Mouse (Mus musculus): ENCODE results near the gene Ctsj. TPM values are rescaled to one million over a fixed set of nuclear protein-coding genes. Genes with fewer than 3 reads are reported as not detected.
"Not testable (repeated sequence)": the region's sequence is repeated elsewhere in the genome, so short reads cannot be mapped to it uniquely, and the experiment has no call there.

The Ctsj gene
- polyA plus RNA-seq, 1 experiment from 2014 or later: not detected

DNA sequence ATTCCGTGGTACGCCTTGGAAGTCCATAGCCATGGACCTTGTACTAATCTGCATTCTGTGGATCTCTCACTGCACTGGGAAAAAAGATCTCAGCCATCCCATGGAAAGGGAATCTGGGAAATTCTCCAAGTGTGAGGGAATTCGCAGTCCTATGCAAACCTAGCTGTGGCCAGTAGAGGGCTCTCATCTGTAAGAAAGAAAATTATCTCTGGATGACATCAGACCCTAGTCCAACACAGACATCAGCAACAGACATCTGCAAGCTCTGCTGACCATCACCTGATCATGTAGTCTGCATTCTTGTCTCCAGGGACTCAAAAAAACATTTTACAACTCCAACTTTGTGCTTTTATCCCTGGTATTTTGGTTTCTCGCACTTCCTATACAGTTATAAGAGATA, 33.4 kb downstream of the Ctsj start:
- 61% methylated on average over 4 of the region's 4 CpGs for WGBS
- H3K4me3 ChIP-seq (ENCODE audit: low read depth, low read length); H3K4me1 ChIP-seq (ENCODE audit: insufficient read depth, low read depth, low read length); ATAC-seq; H3K9ac ChIP-seq (replicated peaks; ENCODE audit: low read depth); H3K27me3 ChIP-seq (replicated peaks; ENCODE audit: insufficient read depth, low read length); H3K27ac ChIP-seq (ENCODE audit: low read length); DNase-seq (ENCODE audit: low spot score); H3K9me3 ChIP-seq (ENCODE audit: low read length); H3K36me3 ChIP-seq (ENCODE audit: insufficient read depth, low read length); H3K4me2 ChIP-seq (replicated peaks; ENCODE audit: low read depth, low read length): not testable (repeated sequence)
- TF ChIP-seq CTCF (IDR thresholded peaks at IDR 0.05): 0 out of 2 replicates have a peak, but pooled peaks have one; percentile 4

DNA sequence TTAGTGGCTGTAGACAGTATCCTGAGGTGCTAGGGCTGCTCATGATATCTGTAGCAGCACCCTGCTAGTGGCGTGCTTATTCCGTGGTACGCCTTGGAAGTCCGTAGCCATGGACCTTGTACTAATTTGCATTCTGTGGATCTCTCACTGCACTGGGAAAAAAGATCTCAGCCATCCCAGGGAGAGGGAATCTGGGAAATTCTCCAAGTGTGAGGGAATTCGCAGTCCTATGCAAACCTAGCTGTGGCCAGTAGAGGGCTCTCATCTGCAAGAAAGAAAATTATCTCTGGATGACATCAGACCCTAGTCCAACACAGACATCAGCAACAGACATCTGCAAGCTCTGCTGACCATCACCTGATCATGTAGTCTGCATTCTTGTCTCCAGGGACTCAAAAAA, 41.8 kb downstream of the Ctsj start:
- not testable (repeated sequence) for H3K9me3 ChIP-seq (ENCODE audit: low read length); H3K4me3 ChIP-seq (ENCODE audit: low read depth, low read length); DNase-seq (ENCODE audit: low spot score); H3K27me3 ChIP-seq (replicated peaks; ENCODE audit: insufficient read depth, low read length); H3K27ac ChIP-seq (ENCODE audit: low read length); H3K9ac ChIP-seq (replicated peaks; ENCODE audit: low read depth); H3K4me2 ChIP-seq (replicated peaks; ENCODE audit: low read depth, low read length); H3K4me1 ChIP-seq (ENCODE audit: insufficient read depth, low read depth, low read length); H3K36me3 ChIP-seq (ENCODE audit: insufficient read depth, low read length); ATAC-seq
- 18% methylated on average over 3 of the region's 5 CpGs for WGBS

DNA sequence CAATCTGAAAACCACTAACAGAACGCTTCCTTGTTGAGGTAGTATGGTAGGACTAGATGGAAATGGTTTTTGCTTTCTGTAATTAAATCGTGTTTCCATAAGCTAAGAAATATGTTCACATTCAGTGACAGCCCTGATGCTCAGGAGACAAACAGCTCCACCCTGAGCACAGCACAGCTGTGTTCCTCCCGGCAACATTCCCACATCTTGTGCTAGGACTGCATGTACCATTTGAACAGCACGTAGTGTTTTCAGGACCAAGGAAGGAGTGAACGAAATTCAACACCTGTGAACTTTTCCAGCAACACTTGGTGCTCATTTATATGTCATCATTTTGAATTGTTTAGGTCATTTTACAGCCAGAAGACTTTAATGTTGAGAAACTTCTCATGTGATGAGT, 44.1 kb downstream of the Ctsj start:
- Histone ChIP-seq H3K4me1 (ENCODE audit: insufficient read depth, low read depth, low read length) (no peaks in the 10 kb centered on the region), H3K9me3 (ENCODE audit: low read length) (no peaks in the 10 kb centered on the region), H3K4me3 (ENCODE audit: low read depth, low read length) (no peak overlapping the region), H3K36me3 (ENCODE audit: insufficient read depth, low read length) (no peaks in the 10 kb centered on the region), H3K4me2 (replicated peaks; ENCODE audit: low read depth, low read length) (no peak overlapping the region), H3K27me3 (replicated peaks; ENCODE audit: insufficient read depth, low read length) (no peaks in the 10 kb centered on the region), H3K27ac (ENCODE audit: low read length) (no peak overlapping the region), H3K9ac (replicated peaks; ENCODE audit: low read depth) (no peak overlapping the region)
- DNase-seq (ENCODE audit: low spot score): peak; percentile 20
- WGBS: 62% methylated on average over 5 of the region's 5 CpGs
- no peak for TF ChIP-seq EP300 (IDR thresholded peaks at IDR 0.05)
- TF ChIP-seq CTCF (IDR thresholded peaks at IDR 0.05): no peak
- ATAC-seq: no peak

Other genes starting within 250 kb of the Ctsj start
- gene BC051665, start 219.6 kb downstream of the Ctsj start, polyA plus RNA-seq (2015; fragmentation: Nextera tagmentation; extraction: Ambion mirVana): not detected in 2 replicates
- not detected in 2 replicates for gene Ctsll3, start 203.1 kb downstream of the Ctsj start, polyA plus RNA-seq (2015; fragmentation: Nextera tagmentation; extraction: Ambion mirVana)
- 0.32 TPM in 1 of 2 replicates, not detected in the other for gene 4930486L24Rik, start 141.5 kb downstream of the Ctsj start, polyA plus RNA-seq (2015; fragmentation: Nextera tagmentation; extraction: Ambion mirVana)
- 1.3 and 1.8 TPM in 2 replicates for gene Gm49392, start 109.1 kb downstream of the Ctsj start, polyA plus RNA-seq (2015; fragmentation: Nextera tagmentation; extraction: Ambion mirVana)
- gene Ctla2b, start 108.5 kb downstream of the Ctsj start, polyA plus RNA-seq (2015; fragmentation: Nextera tagmentation; extraction: Ambion mirVana): 12.3 and 13.4 TPM in 2 replicates
- not detected in 2 replicates for gene Tpbpb, start 101.1 kb downstream of the Ctsj start, polyA plus RNA-seq (2015; fragmentation: Nextera tagmentation; extraction: Ambion mirVana)
- not detected in 2 replicates for gene Gm49393, start 70.4 kb downstream of the Ctsj start, polyA plus RNA-seq (2015; fragmentation: Nextera tagmentation; extraction: Ambion mirVana)
- gene Gm49391, start 69.4 kb downstream of the Ctsj start, polyA plus RNA-seq (2015; fragmentation: Nextera tagmentation; extraction: Ambion mirVana): 7.5 and 10.6 TPM in 2 replicates
- gene Ctla2a, start 69.3 kb downstream of the Ctsj start, polyA plus RNA-seq (2015; fragmentation: Nextera tagmentation; extraction: Ambion mirVana): 288 and 434 TPM in 2 replicates
- gene Tpbpa, start 64.0 kb downstream of the Ctsj start, polyA plus RNA-seq (2015; fragmentation: Nextera tagmentation; extraction: Ambion mirVana): not detected in 2 replicates
- not detected in 2 replicates for gene Ctsq, start 34.7 kb upstream of the Ctsj start, polyA plus RNA-seq (2015; fragmentation: Nextera tagmentation; extraction: Ambion mirVana)
- gene Ctsr, start 158.3 kb upstream of the Ctsj start, polyA plus RNA-seq (2015; fragmentation: Nextera tagmentation; extraction: Ambion mirVana): not detected in 2 replicates
- not detected in 2 replicates for gene Cts6, start 197.5 kb upstream of the Ctsj start, polyA plus RNA-seq (2015; fragmentation: Nextera tagmentation; extraction: Ambion mirVana)
- gene Cts8, start 249.4 kb upstream of the Ctsj start, polyA plus RNA-seq (2015; fragmentation: Nextera tagmentation; extraction: Ambion mirVana): not detected in 2 replicates